Comparison of ENCODE assay signal across 10 mouse cellular contexts in genomic region chr16:32273338-32273737, GRCm38 (mm10). TPM values are rescaled to one million over a fixed set of nuclear protein-coding genes. Genes with fewer than 3 reads are reported as not detected.
DNase-seq lines count a peak whose midpoint lies in the region; ATAC-seq and TF ChIP-seq lines count a peak whose summit lies in the region.
"Had no signal": no experiment of that assay in that cellular context is flagged by ENCODE, and none has a peak within 500 bp of the region (broad histone marks: within the 10 kb centered on the region; RNA-seq: fewer than 3 reads in every experiment).

No protein-coding gene starts in this region.

- H3K9me3 ChIP-seq in forebrain, embryonic 11.5 days (ENCODE audit: control insufficient read depth, low read length) = no peaks in the 10 kb centered on the region
- no peaks in the 10 kb centered on the region for H3K9me3 ChIP-seq in forebrain, embryonic 15.5 days
- H3K9me3 ChIP-seq in midbrain, postnatal 0 days (ENCODE audit: low read length) = no peaks in the 10 kb centered on the region
- no peaks in the 10 kb centered on the region for H3K9me3 ChIP-seq in midbrain, embryonic 15.5 days
- H3K9me3 ChIP-seq: embryonic facial prominence, embryonic 13.5 days; limb, embryonic 15.5 days had no signal

- ATAC-seq in forebrain, embryonic 11.5 days (replicated peaks; ENCODE audit: low FRiP score) = no peak
- no peak for ATAC-seq in forebrain, embryonic 15.5 days (replicated peaks)
- no peak for ATAC-seq in midbrain, postnatal 0 days (ENCODE audit: low FRiP score)
- ATAC-seq in midbrain, embryonic 15.5 days (replicated peaks) = no peak

- peak; percentile 53 for DNase-seq in forebrain, embryonic 11.5 days (ENCODE audit: low spot score)
- no peak for DNase-seq in midbrain, postnatal 0 days (ENCODE audit: low spot score)
- DNase-seq in forelimb bud, embryonic 11.5 days (ENCODE audit: low read depth, low spot score) = peak; percentile 7
- DNase-seq in thymus, postnatal 14 days = peak; percentile 33
- DNase-seq in heart, adult 11 months = no peak
- no peak for DNase-seq in gastrocnemius, postnatal 25 days

- no peak overlapping the region for H3K9ac ChIP-seq in forebrain, embryonic 11.5 days (ENCODE audit: low read length)
- H3K9ac ChIP-seq in forebrain, embryonic 15.5 days (replicated peaks) = no peak overlapping the region
- H3K9ac ChIP-seq in midbrain, postnatal 0 days (replicated peaks; ENCODE audit: low read length, poor library complexity, severe bottlenecking) = no peak overlapping the region
- no peak overlapping the region for H3K9ac ChIP-seq in midbrain, embryonic 15.5 days
- H3K9ac ChIP-seq: embryonic facial prominence, embryonic 13.5 days; limb, embryonic 15.5 days had no signal

- H3K36me3 ChIP-seq in forebrain, embryonic 11.5 days (ENCODE audit: control insufficient read depth, insufficient read depth, low read length) = no peaks in the 10 kb centered on the region
- H3K36me3 ChIP-seq in forebrain, embryonic 15.5 days = no peaks in the 10 kb centered on the region
- no peaks in the 10 kb centered on the region for H3K36me3 ChIP-seq in midbrain, postnatal 0 days (ENCODE audit: insufficient read depth, low read length)
- H3K36me3 ChIP-seq in midbrain, embryonic 15.5 days (replicated peaks) = no peaks in the 10 kb centered on the region
- H3K36me3 ChIP-seq: embryonic facial prominence, embryonic 13.5 days; limb, embryonic 15.5 days had no signal

- no peaks in the 10 kb centered on the region for H3K27me3 ChIP-seq in forebrain, embryonic 11.5 days (ENCODE audit: control insufficient read depth, insufficient read depth, low read length)
- no peaks in the 10 kb centered on the region for H3K27me3 ChIP-seq in forebrain, embryonic 15.5 days
- no peaks in the 10 kb centered on the region for H3K27me3 ChIP-seq in midbrain, postnatal 0 days (ENCODE audit: insufficient read depth, low read length)
- no peaks in the 10 kb centered on the region for H3K27me3 ChIP-seq in midbrain, embryonic 15.5 days (replicated peaks)
- H3K27me3 ChIP-seq: embryonic facial prominence, embryonic 13.5 days; limb, embryonic 15.5 days had no signal

- H3K27ac ChIP-seq in forebrain, embryonic 11.5 days (ENCODE audit: low read depth, low read length) = no peak overlapping the region
- no peak overlapping the region for H3K27ac ChIP-seq in forebrain, embryonic 15.5 days (replicated peaks)
- no peak overlapping the region for H3K27ac ChIP-seq in midbrain, postnatal 0 days (ENCODE audit: low read depth, low read length)
- H3K27ac ChIP-seq in midbrain, embryonic 15.5 days = no peak overlapping the region
- H3K27ac ChIP-seq: embryonic facial prominence, embryonic 13.5 days; limb, embryonic 15.5 days had no signal

- no peak overlapping the region for H3K4me3 ChIP-seq in forebrain, embryonic 11.5 days (ENCODE audit: low read depth, low read length)
- no peak overlapping the region for H3K4me3 ChIP-seq in forebrain, embryonic 15.5 days
- H3K4me3 ChIP-seq in midbrain, postnatal 0 days (ENCODE audit: low read depth, low read length) = no peak overlapping the region
- no peak overlapping the region for H3K4me3 ChIP-seq in midbrain, embryonic 15.5 days
- H3K4me3 ChIP-seq: embryonic facial prominence, embryonic 13.5 days; limb, embryonic 15.5 days had no signal

- peak; percentile 47 for TF ChIP-seq CTCF in midbrain, postnatal 0 days (IDR thresholded peaks at IDR 0.05)

- 54% methylated on average over 9 of the region's 9 CpGs for WGBS in forebrain, embryonic 11.5 days
- 58% methylated on average over 9 of the region's 9 CpGs for WGBS in forebrain, embryonic 15.5 days
- 56% methylated on average over 9 of the region's 9 CpGs for WGBS in midbrain, postnatal 0 days
- 55% methylated on average over 9 of the region's 9 CpGs for WGBS in midbrain, embryonic 15.5 days

- no peaks in the 10 kb centered on the region; the same call in 1 of the 2 replicates for H3K4me1 ChIP-seq in forebrain, embryonic 11.5 days (replicated peaks; ENCODE audit: control insufficient read depth, insufficient read depth, low read length)
- peaks cover 7% of the 10 kb centered on the region for H3K4me1 ChIP-seq in forebrain, embryonic 15.5 days
- H3K4me1 ChIP-seq in midbrain, postnatal 0 days (ENCODE audit: insufficient read depth, low read length) = no peaks in the 10 kb centered on the region
- H3K4me1 ChIP-seq in midbrain, embryonic 15.5 days = peaks cover 9% of the 10 kb centered on the region

- H3K4me2 ChIP-seq in forebrain, embryonic 11.5 days (ENCODE audit: low read depth, low read length, severe bottlenecking) = no peak overlapping the region
- H3K4me2 ChIP-seq in forebrain, embryonic 15.5 days (replicated peaks) = no peak overlapping the region
- H3K4me2 ChIP-seq in midbrain, postnatal 0 days (ENCODE audit: low read depth, low read length, poor library complexity, severe bottlenecking) = no peak overlapping the region
- H3K4me2 ChIP-seq in midbrain, embryonic 15.5 days = no peak overlapping the region
- H3K4me2 ChIP-seq: embryonic facial prominence, embryonic 13.5 days; limb, embryonic 15.5 days had no signal

RNA-seq across cellular contexts. Expression of gene Smco1, which starts 2.1 kb away (rescaled TPM):
- polyA plus RNA-seq in forebrain, embryonic 11.5 days (2014; fragmentation: Nextera tagmentation; extraction: Ambion mirVana) = not detected in 2 replicates
- polyA plus RNA-seq in forebrain, embryonic 15.5 days (2015; fragmentation: Nextera tagmentation; extraction: Ambion mirVana) = not detected in 2 replicates
- total RNA-seq in midbrain, postnatal 0 days (2014; rRNA removed) = 0.38 TPM in 1 of 2 replicates, not detected in the other
- polyA plus RNA-seq in midbrain, postnatal 0 days (2015; fragmentation: Nextera tagmentation; extraction: Ambion mirVana) = 0.11 TPM in 1 of 2 replicates, not detected in the other
- polyA plus RNA-seq in midbrain, embryonic 15.5 days (2015; fragmentation: Nextera tagmentation; extraction: Ambion mirVana) = 0.13 TPM in 1 of 2 replicates, not detected in the other
- 10 to 100 TPM; 48.0 to 55.0 TPM for total RNA-seq in gastrocnemius, postnatal 25 days (2021)
- polyA plus RNA-seq: embryonic facial prominence, embryonic 13.5 days; limb, embryonic 15.5 days had no signal

RNA-seq across cellular contexts. Expression of gene Rnf168, which starts 3.9 kb away (rescaled TPM):
- polyA plus RNA-seq in forebrain, embryonic 11.5 days (2014; fragmentation: Nextera tagmentation; extraction: Ambion mirVana) = 36.6 and 40.9 TPM in 2 replicates
- polyA plus RNA-seq in forebrain, embryonic 15.5 days (2015; fragmentation: Nextera tagmentation; extraction: Ambion mirVana) = 35.9 and 36.0 TPM in 2 replicates
- total RNA-seq in midbrain, postnatal 0 days (2014; rRNA removed) = 34.8 and 42.1 TPM in 2 replicates
- 22.3 and 27.1 TPM in 2 replicates for polyA plus RNA-seq in midbrain, postnatal 0 days (2015; fragmentation: Nextera tagmentation; extraction: Ambion mirVana)
- 28.4 and 30.5 TPM in 2 replicates for polyA plus RNA-seq in midbrain, embryonic 15.5 days (2015; fragmentation: Nextera tagmentation; extraction: Ambion mirVana)
- 10 to 100 TPM in 1 of 2 experiments, 1 to 10 TPM in 1; 9.8 to 10.5 TPM for total RNA-seq in gastrocnemius, postnatal 25 days (2021)

RNA-seq across cellular contexts. Expression of gene Wdr53, which starts 26.3 kb away (rescaled TPM):
- polyA plus RNA-seq in forebrain, embryonic 11.5 days (2014; fragmentation: Nextera tagmentation; extraction: Ambion mirVana) = 17.4 and 20.3 TPM in 2 replicates
- polyA plus RNA-seq in forebrain, embryonic 15.5 days (2015; fragmentation: Nextera tagmentation; extraction: Ambion mirVana) = 16.6 and 17.4 TPM in 2 replicates
- 11.6 and 12.4 TPM in 2 replicates for total RNA-seq in midbrain, postnatal 0 days (2014; rRNA removed)
- polyA plus RNA-seq in midbrain, postnatal 0 days (2015; fragmentation: Nextera tagmentation; extraction: Ambion mirVana) = 10.7 and 11.1 TPM in 2 replicates
- 13.7 and 15.6 TPM in 2 replicates for polyA plus RNA-seq in midbrain, embryonic 15.5 days (2015; fragmentation: Nextera tagmentation; extraction: Ambion mirVana)
- 1 to 10 TPM; 5.2 TPM for total RNA-seq in gastrocnemius, postnatal 25 days (2021)

RNA-seq across cellular contexts. Expression of gene Fbxo45, which starts 26.4 kb away (rescaled TPM):
- 28.0 and 31.1 TPM in 2 replicates for polyA plus RNA-seq in forebrain, embryonic 11.5 days (2014; fragmentation: Nextera tagmentation; extraction: Ambion mirVana)
- 20.2 and 22.8 TPM in 2 replicates for polyA plus RNA-seq in forebrain, embryonic 15.5 days (2015; fragmentation: Nextera tagmentation; extraction: Ambion mirVana)
- total RNA-seq in midbrain, postnatal 0 days (2014; rRNA removed) = 29.9 and 39.6 TPM in 2 replicates
- 15.0 and 16.6 TPM in 2 replicates for polyA plus RNA-seq in midbrain, postnatal 0 days (2015; fragmentation: Nextera tagmentation; extraction: Ambion mirVana)
- 21.1 and 22.6 TPM in 2 replicates for polyA plus RNA-seq in midbrain, embryonic 15.5 days (2015; fragmentation: Nextera tagmentation; extraction: Ambion mirVana)
- total RNA-seq in gastrocnemius, postnatal 25 days (2021) = 10 to 100 TPM; 13.8 to 13.9 TPM

RNA-seq across cellular contexts. Expression of gene Ubxn7, which starts 58.7 kb away (rescaled TPM):
- polyA plus RNA-seq in forebrain, embryonic 11.5 days (2014; fragmentation: Nextera tagmentation; extraction: Ambion mirVana) = 24.6 and 28.8 TPM in 2 replicates
- polyA plus RNA-seq in forebrain, embryonic 15.5 days (2015; fragmentation: Nextera tagmentation; extraction: Ambion mirVana) = 26.2 and 26.7 TPM in 2 replicates
- total RNA-seq in midbrain, postnatal 0 days (2014; rRNA removed) = 37.0 and 50.4 TPM in 2 replicates
- polyA plus RNA-seq in midbrain, postnatal 0 days (2015; fragmentation: Nextera tagmentation; extraction: Ambion mirVana) = 8.7 and 10.7 TPM in 2 replicates
- polyA plus RNA-seq in midbrain, embryonic 15.5 days (2015; fragmentation: Nextera tagmentation; extraction: Ambion mirVana) = 22.0 and 25.7 TPM in 2 replicates
- total RNA-seq in gastrocnemius, postnatal 25 days (2021) = 10 to 100 TPM; 13.0 to 16.2 TPM

Comparison
In these comparisons a context has a peak if more than half of its experiments do, and no peak if none do; other contexts are left out.
1. DNase-seq: peak in forebrain, embryonic 11.5 days (single experiment), forelimb bud, embryonic 11.5 days (single experiment) and thymus, postnatal 14 days (single experiment); none in midbrain, postnatal 0 days (single experiment), heart, adult 11 months (single experiment) and gastrocnemius, postnatal 25 days (single experiment).